Mouse (Mus musculus) urinary bladder, adult 18-20 months (tissue): ENCODE results near the gene Dmac2.

ENCODE experiments used
- DNase-seq, 2 experiments: peaks; one replicate each; pipeline ENCODE4 v3.0.0; 2022; ENCODE audit warnings: low spot score in 2 of 2, mixed read lengths in 2 of 2

The Dmac2 gene

GRCm38 (mm10) chr7:25615706-25616011 is 3.6 kb upstream of the Dmac2 start, which contains the start of gene Erich4:
Gene Erich4, minus strand, starts transcription at chr7:25615892.
- DNase-seq, result no peak

GRCm38 (mm10) chr7:25617376-25618160 is 1.6 kb upstream of the Dmac2 start:
- DNase-seq, result no peak

GRCm38 (mm10) chr7:25619722-25619991 is 443 bp downstream of the Dmac2 start:
- no peak for DNase-seq

- DNase-seq, result no peak
Measured at GRCm38 (mm10) chr7:25620101-25620500, 887 bp downstream of the Dmac2 start.

GRCm38 (mm10) chr7:25620751-25621150 is 1.5 kb downstream of the Dmac2 start:
- no peak for DNase-seq

GRCm38 (mm10) chr7:25623857-25624370 is 4.7 kb downstream of the Dmac2 start:
- DNase-seq, result no peak

- no peak for DNase-seq
Measured at GRCm38 (mm10) chr7:25624851-25625250, 5.6 kb downstream of the Dmac2 start.

- DNase-seq, result no peak
Measured at GRCm38 (mm10) chr7:25625594-25626250, 6.5 kb downstream of the Dmac2 start.

GRCm38 (mm10) chr7:25626509-25627430 is 7.6 kb downstream of the Dmac2 start, which contains the start of gene B3gnt8:
Gene B3gnt8, plus strand, starts transcription at chr7:25626654.
- DNase-seq, result peak; percentile 36 to 66

- peak; percentile 67 to 84 for DNase-seq
Measured at GRCm38 (mm10) chr7:25627431-25628322, 8.5 kb downstream of the Dmac2 start.

- DNase-seq, result no peak
Measured at GRCm38 (mm10) chr7:25628323-25628620, 9.1 kb downstream of the Dmac2 start.

GRCm38 (mm10) chr7:25632679-25633078 is 13.5 kb downstream of the Dmac2 start:
- DNase-seq, result no peak

- DNase-seq, result no peak
Measured at GRCm38 (mm10) chr7:25636373-25636772, 17.2 kb downstream of the Dmac2 start.

GRCm38 (mm10) chr7:25637099-25637498 is 17.9 kb downstream of the Dmac2 start:
- no peak for DNase-seq

GRCm38 (mm10) chr7:25639754-25640153 is 20.5 kb downstream of the Dmac2 start:
- no peak for DNase-seq

GRCm38 (mm10) chr7:25644136-25644535 is 24.9 kb downstream of the Dmac2 start:
- DNase-seq, result no peak

GRCm38 (mm10) chr7:25644631-25645030 is 25.4 kb downstream of the Dmac2 start:
- no peak for DNase-seq

GRCm38 (mm10) chr7:25645074-25645473 is 25.9 kb downstream of the Dmac2 start:
- DNase-seq, result peak; percentile 42 to 62

GRCm38 (mm10) chr7:25647574-25648123 is 28.4 kb downstream of the Dmac2 start:
- no peak for DNase-seq

- DNase-seq, result no peak
Measured at GRCm38 (mm10) chr7:25649839-25650238, 30.6 kb downstream of the Dmac2 start.

GRCm38 (mm10) chr7:25651281-25651680 is 32.1 kb downstream of the Dmac2 start:
- DNase-seq, result no peak
